In genomic region chr11:61686141-61686540, GRCm38 (mm10) we compare ENCODE assay signal across 21 mouse cellular contexts. TPM values are rescaled to one million over a fixed set of nuclear protein-coding genes. Genes with fewer than 3 reads are reported as not detected.
DNase-seq lines count a peak whose midpoint lies in the region; ATAC-seq and TF ChIP-seq lines count a peak whose summit lies in the region.
"Had no signal": no experiment of that assay in that cellular context is flagged by ENCODE, and none has a peak within 500 bp of the region (broad histone marks: within the 10 kb centered on the region; RNA-seq: fewer than 3 reads in every experiment).

No protein-coding gene starts in this region.

- H3K9ac ChIP-seq in intestine, postnatal 0 days (ENCODE audit: low read depth, low read length): peak overlapping the region; percentile 69
- H3K9ac ChIP-seq: lung, embryonic 15.5 days; neural tube, embryonic 13.5 days had no signal

- peak overlapping the region; percentile 77 for H3K4me3 ChIP-seq in erythroblast, embryonic 14.5 days (replicated peaks)
- peak overlapping the region; percentile 52 for H3K4me3 ChIP-seq in intestine, postnatal 0 days (ENCODE audit: low read depth, low read length)
- H3K4me3 ChIP-seq: gastrocnemius, adult 2 months; heart, adult 2 months; hindbrain, embryonic 10.5 days; limb, embryonic 10.5 days; lung, embryonic 15.5 days; neural tube, embryonic 13.5 days had no signal

- DNase-seq in 416B (ENCODE audit: low read depth): peak; percentile 50
- DNase-seq in frontal cortex, postnatal 10 days (ENCODE audit: low spot score in 2 of 2): no peak
- DNase-seq in layer of hippocampus, postnatal 36 days: no peak
- DNase-seq in thymus, postnatal 4 days: no peak
- DNase-seq: cerebellum, adult 18-20 months; gastrocnemius, adult 2 months; heart, adult 2 months; kidney, postnatal 25 days; right cerebral cortex, postnatal 4 days had no signal

- peaks cover 34% of the 10 kb centered on the region for H3K36me3 ChIP-seq in erythroblast, embryonic 14.5 days (ENCODE audit: control insufficient read depth)
- H3K36me3 ChIP-seq in intestine, postnatal 0 days (ENCODE audit: control insufficient read depth, insufficient read depth): peaks cover 4% of the 10 kb centered on the region; the same call in 1 of the 2 replicates
- H3K36me3 ChIP-seq: hindbrain, embryonic 10.5 days; limb, embryonic 10.5 days; lung, embryonic 15.5 days; neural tube, embryonic 13.5 days had no signal

- WGBS in intestine, postnatal 0 days: 33% methylated on average over 2 of the region's 2 CpGs

- no peak for ATAC-seq in erythroblast, adult 5-6 weeks (replicated peaks; ENCODE audit: low FRiP score, poor library complexity, severe bottlenecking)
- peak; percentile 35 for ATAC-seq in intestine, postnatal 0 days
- peak; percentile 75 for ATAC-seq in megakaryocyte progenitor cell, adult 5-6 weeks (replicated peaks; ENCODE audit: poor library complexity)
- ATAC-seq: forebrain, embryonic 16.5 days had no signal

- no peak for TF ChIP-seq CTCF in intestine, postnatal 0 days (IDR thresholded peaks at IDR 0.05; ENCODE audit: low read depth)

- H3K4me2 ChIP-seq in intestine, postnatal 0 days (replicated peaks; ENCODE audit: low read depth): peak overlapping the region; percentile 81
- H3K4me2 ChIP-seq: neural tube, embryonic 13.5 days had no signal

- H3K27ac ChIP-seq in intestine, postnatal 0 days (ENCODE audit: low read depth, low read length): peak overlapping the region; percentile 95
- H3K27ac ChIP-seq: gastrocnemius, adult 2 months; heart, adult 2 months; hindbrain, embryonic 10.5 days; limb, embryonic 10.5 days; lung, embryonic 15.5 days; neural tube, embryonic 13.5 days had no signal

- H3K4me1 ChIP-seq in erythroblast, embryonic 14.5 days (ENCODE audit: control insufficient read depth): peaks cover 70% of the 10 kb centered on the region
- peaks cover 8% of the 10 kb centered on the region; the same call in 1 of the 2 replicates for H3K4me1 ChIP-seq in intestine, postnatal 0 days (replicated peaks; ENCODE audit: control insufficient read depth, insufficient read depth, low read length)

- H3K27me3 ChIP-seq in erythroblast, embryonic 14.5 days (ENCODE audit: control insufficient read depth): peaks cover 17% of the 10 kb centered on the region
- no peaks in the 10 kb centered on the region for H3K27me3 ChIP-seq in intestine, postnatal 0 days (replicated peaks; ENCODE audit: control insufficient read depth, insufficient read depth, low read length)

- H3K9me3 ChIP-seq in erythroblast, embryonic 14.5 days (ENCODE audit: control insufficient read depth, low read length): no peaks in the 10 kb centered on the region
- H3K9me3 ChIP-seq in intestine, postnatal 0 days (ENCODE audit: control insufficient read depth): no peaks in the 10 kb centered on the region
- H3K9me3 ChIP-seq: hindbrain, embryonic 10.5 days; limb, embryonic 10.5 days; lung, embryonic 15.5 days; neural tube, embryonic 13.5 days had no signal

RNA-seq across cellular contexts. Expression of gene Fam83g, which starts 2.2 kb away (rescaled TPM):
- polyA plus RNA-seq in erythroblast, embryonic 14.5 days (2012): 1.5 and 1.7 TPM in 2 replicates
- total RNA-seq in erythroblast, adult 5-6 weeks (2015; ENCODE audit: low replicate concordance): not detected in 2 replicates
- total RNA-seq in erythroblast, adult 5-6 weeks (2017; ENCODE audit: low replicate concordance): 0.17 TPM in 1 of 2 replicates, not detected in the other
- polyA plus RNA-seq in intestine, postnatal 0 days (2015; fragmentation: Nextera tagmentation; extraction: Ambion mirVana): 20.7 and 21.9 TPM in 2 replicates
- total RNA-seq in megakaryocyte progenitor cell, adult 5-6 weeks (2015): not detected in 2 replicates
- total RNA-seq in megakaryocyte progenitor cell, adult 5-6 weeks (2017): 0.10 TPM in 1 of 2 replicates, not detected in the other
- not detected for total RNA-seq in layer of hippocampus, postnatal 36 days (2021)
- total RNA-seq: layer of hippocampus, postnatal 25 days; monocyte, adult 5-6 weeks had no signal

RNA-seq across cellular contexts. Expression of gene Grap, which starts 33.1 kb away (rescaled TPM):
- 0.06 and 0.10 TPM in 2 replicates for polyA plus RNA-seq in erythroblast, embryonic 14.5 days (2012)
- total RNA-seq in erythroblast, adult 5-6 weeks (2015; ENCODE audit: low replicate concordance): not detected in 2 replicates
- 0.56 TPM in 1 of 2 replicates, not detected in the other for total RNA-seq in erythroblast, adult 5-6 weeks (2017; ENCODE audit: low replicate concordance)
- 3.7 and 3.9 TPM in 2 replicates for polyA plus RNA-seq in intestine, postnatal 0 days (2015; fragmentation: Nextera tagmentation; extraction: Ambion mirVana)
- total RNA-seq in megakaryocyte progenitor cell, adult 5-6 weeks (2015): 0.07 and 0.73 TPM in 2 replicates
- total RNA-seq in megakaryocyte progenitor cell, adult 5-6 weeks (2017): 0.37 and 1.4 TPM in 2 replicates
- total RNA-seq in layer of hippocampus, postnatal 36 days (2021): 1 to 10 TPM; 4.5 to 6.9 TPM

RNA-seq across cellular contexts. Expression of gene Slc5a10, which starts 34.5 kb away (rescaled TPM):
- polyA plus RNA-seq in erythroblast, embryonic 14.5 days (2012): not detected in 2 replicates
- total RNA-seq in erythroblast, adult 5-6 weeks (2015; ENCODE audit: low replicate concordance): not detected in 2 replicates
- not detected in 2 replicates for total RNA-seq in erythroblast, adult 5-6 weeks (2017; ENCODE audit: low replicate concordance)
- polyA plus RNA-seq in intestine, postnatal 0 days (2015; fragmentation: Nextera tagmentation; extraction: Ambion mirVana): 0.08 and 0.13 TPM in 2 replicates
- not detected in 2 replicates for total RNA-seq in megakaryocyte progenitor cell, adult 5-6 weeks (2015)
- not detected in 2 replicates for total RNA-seq in megakaryocyte progenitor cell, adult 5-6 weeks (2017)
- under 1 TPM; 0.38 to 0.47 TPM for total RNA-seq in layer of hippocampus, postnatal 36 days (2021)
- total RNA-seq: gastrocnemius, adult 2 months; heart, adult 2 months; monocyte, adult 5-6 weeks had no signal
- polyA plus RNA-seq: forebrain, embryonic 16.5 days; heart, adult 2 months; hindbrain, embryonic 10.5 days; intestine, embryonic 14.5 days; lung, embryonic 15.5 days; neural tube, embryonic 13.5 days had no signal
